Mouse (Mus musculus) C2C12 (cell line): ENCODE data around the gene Prnp.

Source experiments
- CEBPB ChIP-seq: IDR thresholded peaks from one replicate; pipeline ENCODE4 v1.6.1; 2011; ENCODE audit warnings: low read depth, mild to moderate bottlenecking, control low read depth, moderate library complexity
- CTCF ChIP-seq: IDR thresholded peaks from one replicate; pipeline ENCODE4 v1.5.1; 2011; ENCODE audit not compliant: control insufficient read depth, insufficient read depth, insufficient read length
- FOSL1 ChIP-seq: IDR thresholded peaks from one replicate; pipeline ENCODE4 v1.8.0; 2011; ENCODE audit warnings: mild to moderate bottlenecking, low read length; ENCODE audit not compliant: poor library complexity, insufficient read depth, severe bottlenecking
- MAX ChIP-seq: IDR thresholded peaks from one replicate; pipeline ENCODE4 v1.6.1; 2011; ENCODE audit warnings: mild to moderate bottlenecking, control low read depth
- MYOD1 ChIP-seq: IDR thresholded peaks from one replicate; pipeline ENCODE4 v1.6.1; 2011; ENCODE audit warnings: low read depth; ENCODE audit not compliant: control insufficient read depth, insufficient read length
- MYOG ChIP-seq: IDR thresholded peaks from one replicate; pipeline ENCODE4 v1.6.1; 2011; ENCODE audit not compliant: control insufficient read depth, insufficient read length; ENCODE audit errors: extremely low read depth
- USF1 ChIP-seq: IDR thresholded peaks from one replicate; pipeline ENCODE4 v1.6.1; 2011; ENCODE audit warnings: low read depth, mild to moderate bottlenecking, control low read depth, moderate library complexity

DNA sequence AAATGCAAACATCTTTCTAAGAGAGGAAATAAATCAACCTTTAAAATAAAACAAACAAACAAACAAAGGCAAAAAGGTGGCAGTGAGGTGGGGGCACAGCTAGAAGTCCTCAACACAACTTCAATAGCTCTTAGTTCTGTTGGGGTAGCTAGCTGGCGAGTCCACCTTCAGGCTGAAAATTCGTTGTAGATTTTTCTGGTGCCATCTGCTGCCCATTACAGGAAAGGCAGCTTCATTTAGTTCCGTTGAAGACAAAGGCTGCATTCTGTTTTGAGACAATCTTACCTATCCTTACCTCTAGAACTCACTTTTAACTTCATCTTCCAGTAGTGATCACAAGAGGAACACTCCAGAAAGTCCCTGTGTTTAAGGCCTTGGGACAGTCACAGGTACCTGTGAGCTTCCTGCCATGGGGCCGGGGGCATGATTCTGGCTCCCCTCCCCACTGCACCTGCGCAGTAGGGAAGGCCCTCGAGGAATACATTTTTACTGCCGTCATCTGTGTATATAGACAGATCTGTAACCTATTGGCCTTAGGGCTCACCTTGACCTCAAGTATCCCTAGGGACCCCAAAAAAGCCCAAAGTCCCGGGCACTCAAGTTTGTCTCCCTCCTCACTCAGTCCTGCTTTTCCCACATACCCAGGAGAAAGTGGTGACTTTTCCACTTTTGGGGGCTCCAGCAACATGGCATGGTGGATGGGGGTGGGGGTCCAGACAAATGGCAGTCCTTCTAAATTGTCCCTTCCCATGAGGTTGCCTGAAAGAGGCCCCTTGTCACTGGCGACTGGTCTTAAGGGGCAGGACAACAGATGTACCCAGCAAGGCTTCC, 40.3 kb downstream of the Prnp start:
- no peak for TF ChIP-seq MAX
- TF ChIP-seq FOSL1, result no peak
- TF ChIP-seq CTCF, result no peak
- no peak for TF ChIP-seq CEBPB
- TF ChIP-seq MYOD1, result no peak
- TF ChIP-seq MYOG, result no peak
- no peak for TF ChIP-seq USF1
